Mouse (Mus musculus) neural tube, embryonic 13.5 days (tissue): ENCODE results near the gene Cntf. TPM values are rescaled to one million over a fixed set of nuclear protein-coding genes. Genes with fewer than 3 reads are reported as not detected.

Experiments
- ATAC-seq: fragments of 200-750 bp; cut with Nextera tagmentation; 2 replicates; pipeline ENCODE4 v1.8.0; 2017; ENCODE audit warnings: low read depth, mild to moderate bottlenecking, moderate TSS enrichment, moderate library complexity
- H3K27ac ChIP-seq: fragments of 300-500 bp; sonication (generic); replicated peaks from 2 replicates; pipeline ENCODE4 v1.5.1; 2015; ENCODE audit warnings: moderate library complexity, mild to moderate bottlenecking, inconsistent platforms
- H3K27me3 ChIP-seq: fragments of 300-500 bp; sonication (generic); 2 replicates; pipeline ENCODE4 v1.6.1; 2015; ENCODE audit warnings: mild to moderate bottlenecking, inconsistent platforms
- H3K36me3 ChIP-seq: fragments of 300-500 bp; sonication (generic); 2 replicates; pipeline ENCODE4 v1.6.1; 2015; ENCODE audit warnings: mild to moderate bottlenecking, inconsistent platforms
- H3K4me1 ChIP-seq: fragments of 300-500 bp; sonication (generic); replicated peaks from 2 replicates; pipeline ENCODE4 v1.6.1; 2015; ENCODE audit warnings: inconsistent platforms
- H3K4me2 ChIP-seq: fragments of 300-500 bp; sonication (generic); 2 replicates; pipeline ENCODE4 v1.6.1; 2015; ENCODE audit warnings: inconsistent platforms, mild to moderate bottlenecking, moderate library complexity
- H3K4me3 ChIP-seq: fragments of 300-500 bp; sonication (generic); 2 replicates; pipeline ENCODE4 v1.5.1; 2015; ENCODE audit warnings: mild to moderate bottlenecking, inconsistent platforms
- H3K9ac ChIP-seq: fragments of 300-500 bp; sonication (generic); 2 replicates; pipeline ENCODE4 v1.6.1; 2015; ENCODE audit warnings: moderate library complexity, mild to moderate bottlenecking, inconsistent platforms
- H3K9me3 ChIP-seq: fragments of 300-500 bp; sonication (generic); 2 replicates; pipeline ENCODE4 v1.6.1; 2016; ENCODE audit warnings: inconsistent platforms
- WGBS: fragments of 180-500 bp; shearing (Covaris S2); methylation state at CpG from one replicate; pipeline ENCODE4 v1.1.7; 2015; 5-methylcytosine and 5-hydroxymethylcytosine counted together
- polyA plus RNA-seq: library from polyadenylated mRNA; unstranded; fragments of >200 nt; fragmentation: Nextera tagmentation; extraction: Ambion mirVana; gene quantifications from 2 replicates; pipeline ENCODE4 v1.2.1, GENCODE M21; 2015

Cntf gene
- polyA plus RNA-seq, 1 experiment from 2014 or later = 0.87 TPM

- under 1% methylated on average over 69 of the region's 76 CpGs for WGBS
- H3K27ac ChIP-seq = peak within 1 kb of the TSS; percentile 99
Measured at GRCm38 (mm10) chr19:12795511-12796327, 30.3 kb upstream of the Cntf start, which contains the start of the genes Zfp91 and Lpxn. Gene Zfp91 (minus strand): TSS chr19:12796126. Gene Lpxn (plus strand): TSS chr19:12796193.

GRCm38 (mm10) chr19:12795110-12795509 is 29.7 kb upstream of the Cntf start:
- Histone ChIP-seq H3K4me3 (peak overlapping the region; percentile 95), H3K4me1 (peaks cover 33% of the 10 kb centered on the region), H3K27me3 (no peaks in the 10 kb centered on the region), H3K9me3 (no peaks in the 10 kb centered on the region), H3K27ac (peak overlapping the region; percentile 99), H3K36me3 (no peaks in the 10 kb centered on the region), H3K4me2 (peak overlapping the region; percentile 60), H3K9ac (peak overlapping the region; percentile 98)
- peak; percentile 34 for ATAC-seq
- under 1% methylated on average over 55 of the region's 63 CpGs for WGBS

More at GRCm38 (mm10) chr19:12795511-12796327, 30.3 kb upstream of the Cntf start, which contains the start of the genes Zfp91 and Lpxn:
- H3K4me2 ChIP-seq = peak within 1 kb of the TSS; percentile 71
- H3K36me3 ChIP-seq = no peaks in the 10 kb centered on the region
- peaks cover 33% of the 10 kb centered on the region for H3K4me1 ChIP-seq
- peak within 1 kb of the TSS; percentile 95 for H3K4me3 ChIP-seq
- no peaks in the 10 kb centered on the region for H3K9me3 ChIP-seq
- H3K9ac ChIP-seq = peak within 1 kb of the TSS; percentile 98
- peak; percentile 98 for ATAC-seq
- no peaks in the 10 kb centered on the region for H3K27me3 ChIP-seq

GRCm38 (mm10) chr19:12794056-12795044 is 28.9 kb upstream of the Cntf start:
- Histone ChIP-seq H3K27ac (peak overlapping the region; percentile 99), H3K9ac (peak overlapping the region; percentile 98), H3K4me3 (peak overlapping the region; percentile 95), H3K27me3 (no peaks in the 10 kb centered on the region), H3K36me3 (no peaks in the 10 kb centered on the region), H3K4me1 (peaks cover 33% of the 10 kb centered on the region), H3K4me2 (peak overlapping the region; percentile 60), H3K9me3 (no peaks in the 10 kb centered on the region)
- WGBS = 2% methylated on average over 30 of the region's 39 CpGs
- peak; percentile 61 for ATAC-seq

GRCm38 (mm10) chr19:12792374-12792773 is 26.9 kb upstream of the Cntf start:
- Histone ChIP-seq H3K9me3 (no peaks in the 10 kb centered on the region), H3K9ac (no peak overlapping the region), H3K27me3 (no peaks in the 10 kb centered on the region), H3K4me1 (peaks cover 31% of the 10 kb centered on the region), H3K36me3 (no peaks in the 10 kb centered on the region), H3K4me3 (no peak overlapping the region), H3K27ac (no peak overlapping the region), H3K4me2 (no peak overlapping the region)
- ATAC-seq = no peak

- H3K36me3 ChIP-seq = no peaks in the 10 kb centered on the region
- no peak overlapping the region for H3K27ac ChIP-seq
- no peak for ATAC-seq
- 82% methylated on average over 4 of the region's 4 CpGs for WGBS
- H3K27me3 ChIP-seq = no peaks in the 10 kb centered on the region
- no peak overlapping the region for H3K4me2 ChIP-seq
- H3K9ac ChIP-seq = no peak overlapping the region
- H3K4me1 ChIP-seq = peaks cover 15% of the 10 kb centered on the region
- H3K4me3 ChIP-seq = no peak overlapping the region
- H3K9me3 ChIP-seq = no peaks in the 10 kb centered on the region
Measured at GRCm38 (mm10) chr19:12787721-12788120, 22.3 kb upstream of the Cntf start.

- no peak for ATAC-seq
- Histone ChIP-seq H3K4me2 (no peak overlapping the region), H3K27me3 (no peaks in the 10 kb centered on the region), H3K4me1 (peaks cover 15% of the 10 kb centered on the region), H3K9ac (no peak overlapping the region), H3K9me3 (no peaks in the 10 kb centered on the region), H3K27ac (no peak overlapping the region), H3K4me3 (no peak overlapping the region), H3K36me3 (no peaks in the 10 kb centered on the region)
- 90% methylated on average over 2 of the region's 2 CpGs for WGBS
Measured at GRCm38 (mm10) chr19:12786803-12787395, 21.5 kb upstream of the Cntf start.

- no peak overlapping the region for H3K4me3 ChIP-seq
- no peaks in the 10 kb centered on the region for H3K27me3 ChIP-seq
- H3K36me3 ChIP-seq = peaks cover 15% of the 10 kb centered on the region
- H3K4me2 ChIP-seq = no peak overlapping the region
- no peaks in the 10 kb centered on the region for H3K9me3 ChIP-seq
- no peak for ATAC-seq
- H3K4me1 ChIP-seq = 0 out of 2 replicates have a peak, but pooled peaks cover 4% of the 10 kb centered on the region
- no peak overlapping the region for H3K9ac ChIP-seq
- no peak overlapping the region for H3K27ac ChIP-seq
Measured at GRCm38 (mm10) chr19:12780437-12780836, 15.0 kb upstream of the Cntf start.

GRCm38 (mm10) chr19:12770888-12771287 is 5.5 kb upstream of the Cntf start:
- H3K9ac ChIP-seq = no peak overlapping the region
- H3K4me3 ChIP-seq = no peak overlapping the region
- H3K27me3 ChIP-seq = no peaks in the 10 kb centered on the region
- no peak for ATAC-seq
- H3K27ac ChIP-seq = no peak overlapping the region
- H3K4me2 ChIP-seq = no peak overlapping the region
- no peaks in the 10 kb centered on the region for H3K4me1 ChIP-seq
- H3K9me3 ChIP-seq = no peaks in the 10 kb centered on the region
- H3K36me3 ChIP-seq = peaks cover 42% of the 10 kb centered on the region
- 93% methylated on average over 5 of the region's 5 CpGs for WGBS

GRCm38 (mm10) chr19:12762212-12763130 is 3.0 kb downstream of the Cntf start:
- Histone ChIP-seq H3K9ac (no peak overlapping the region), H3K27me3 (no peaks in the 10 kb centered on the region), H3K4me2 (no peak overlapping the region), H3K36me3 (peaks cover 31% of the 10 kb centered on the region), H3K4me3 (no peak overlapping the region), H3K9me3 (no peaks in the 10 kb centered on the region), H3K27ac (no peak overlapping the region), H3K4me1 (no peaks in the 10 kb centered on the region)
- ATAC-seq = no peak
- WGBS = 64% methylated on average over 2 of the region's 2 CpGs

- no peak overlapping the region for H3K27ac ChIP-seq
- no peaks in the 10 kb centered on the region for H3K9me3 ChIP-seq
- no peak for ATAC-seq
- peaks cover 24% of the 10 kb centered on the region for H3K36me3 ChIP-seq
- 81% methylated on average over 2 of the region's 2 CpGs for WGBS
- no peaks in the 10 kb centered on the region for H3K27me3 ChIP-seq
- no peak overlapping the region for H3K4me3 ChIP-seq
- H3K9ac ChIP-seq = no peak overlapping the region
- no peak overlapping the region for H3K4me2 ChIP-seq
- no peaks in the 10 kb centered on the region for H3K4me1 ChIP-seq
Measured at GRCm38 (mm10) chr19:12759656-12760055, 5.8 kb downstream of the Cntf start.

GRCm38 (mm10) chr19:12758936-12759478 is 6.4 kb downstream of the Cntf start:
- 94% methylated on average over 1 of the region's 1 CpGs for WGBS
- H3K27me3 ChIP-seq = no peaks in the 10 kb centered on the region
- ATAC-seq = no peak
- H3K9ac ChIP-seq = no peak overlapping the region
- H3K4me2 ChIP-seq = no peak overlapping the region
- H3K36me3 ChIP-seq = peaks cover 18% of the 10 kb centered on the region
- H3K9me3 ChIP-seq = no peaks in the 10 kb centered on the region
- no peak overlapping the region for H3K27ac ChIP-seq
- H3K4me3 ChIP-seq = no peak overlapping the region
- no peaks in the 10 kb centered on the region for H3K4me1 ChIP-seq
